ENCODE assay signal across 8 mouse cellular contexts in the genomic region with DNA sequence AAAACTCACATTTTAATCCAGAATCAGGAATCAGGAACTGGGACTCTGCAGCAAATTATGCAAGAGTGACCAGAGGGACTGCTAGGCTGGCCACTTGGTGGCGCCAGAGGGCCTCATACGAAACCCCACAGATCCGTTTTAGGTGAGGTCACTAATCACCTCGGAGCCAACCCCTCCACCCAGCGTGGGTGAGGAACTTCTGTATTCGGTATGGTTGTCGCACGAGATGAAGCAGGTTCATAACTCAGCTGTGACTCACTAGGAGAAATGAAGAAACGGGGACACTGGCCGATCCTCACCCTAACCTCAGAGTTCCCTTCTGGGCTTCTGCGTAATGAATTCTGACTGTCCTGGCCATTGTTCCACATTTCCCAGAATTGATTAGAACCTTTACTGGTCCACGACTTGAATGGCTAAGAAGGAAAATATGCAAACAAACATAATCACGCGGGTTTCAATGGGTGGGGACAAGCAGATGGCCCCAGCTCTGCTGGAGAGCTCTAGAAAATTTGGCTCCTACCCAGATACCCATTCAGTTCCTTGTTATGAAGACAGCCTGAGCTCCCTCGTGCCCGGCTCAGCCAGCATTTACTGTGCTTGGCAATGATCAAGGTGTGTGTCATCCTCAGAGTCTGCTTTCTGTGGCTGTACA.
A peak's percentile ranks its signal among the peaks of the same experiment; 100 is the strongest.
DNase-seq lines count a peak whose midpoint lies in the region; ATAC-seq and TF ChIP-seq lines count a peak whose summit lies in the region.

No protein-coding gene starts in this region.

- H3K4me2 ChIP-seq in neural tube, embryonic 13.5 days: peak overlapping the region; percentile 29

- 30% methylated on average over 16 of the region's 16 CpGs for WGBS in liver, adult 2 months
- 27% methylated on average over 16 of the region's 16 CpGs for WGBS in neural tube, embryonic 13.5 days
- 27% methylated on average over 16 of the region's 16 CpGs for WGBS in thymus, adult 2 months

- H3K27me3 ChIP-seq in liver, adult 2 months (ENCODE audit: control insufficient read depth, insufficient read depth, low read length): no peaks in the 10 kb centered on the region
- no peaks in the 10 kb centered on the region for H3K27me3 ChIP-seq in neural tube, embryonic 13.5 days
- H3K27me3 ChIP-seq in thymus, adult 2 months (ENCODE audit: control insufficient read depth, insufficient read depth, low read length): no peaks in the 10 kb centered on the region

- H3K4me3 ChIP-seq in liver, adult 2 months (ENCODE audit: insufficient read depth, low read depth, low read length): no peak overlapping the region
- H3K4me3 ChIP-seq in neural tube, embryonic 13.5 days: no peak overlapping the region
- H3K4me3 ChIP-seq in thymus, adult 2 months (ENCODE audit: control insufficient read depth, insufficient read depth, low read length): no peak overlapping the region

- intact Hi-C loops in gastrocnemius, postnatal 36 days (cut with DNase I): loop anchor here (2.0 kb wide), 1 partner anchor 359 kb away; no protein-coding TSS in a partner anchor

- TF ChIP-seq POLR2A in liver, adult 2 months (IDR thresholded peaks at IDR 0.05; ENCODE audit: extremely low read depth, insufficient read depth, low read length): no peak
- no peak for TF ChIP-seq POLR2A in thymus, adult 2 months (IDR thresholded peaks at IDR 0.05; ENCODE audit: control insufficient read depth, extremely low read depth, insufficient read depth, low read length, poor library complexity)

- TF ChIP-seq CTCF in liver, adult 2 months (IDR thresholded peaks at IDR 0.05; ENCODE audit: low read depth, low read length): peak; percentile 84
- TF ChIP-seq CTCF in thymus, adult 2 months (IDR thresholded peaks at IDR 0.05; ENCODE audit: borderline replicate concordance, control insufficient read depth, extremely low read depth, insufficient read depth, low read length, poor library complexity): no peak

- no peak overlapping the region for H3K27ac ChIP-seq in liver, adult 2 months (replicated peaks; ENCODE audit: insufficient read depth, low read depth, low read length)
- H3K27ac ChIP-seq in neural tube, embryonic 13.5 days (replicated peaks): no peak overlapping the region
- H3K27ac ChIP-seq in thymus, adult 2 months (ENCODE audit: control insufficient read depth, insufficient read depth, low read length): no peak overlapping the region

- H3K9me3 ChIP-seq in neural tube, embryonic 13.5 days: peaks cover 12% of the 10 kb centered on the region; the same call in 1 of the 2 replicates

- ATAC-seq in neural tube, embryonic 13.5 days (ENCODE audit: low read depth): peak; percentile 65; the same call in 1 of the 2 replicates

- H3K36me3 ChIP-seq in liver, adult 2 months (ENCODE audit: control insufficient read depth, insufficient read depth, low read length): no peaks in the 10 kb centered on the region
- no peaks in the 10 kb centered on the region for H3K36me3 ChIP-seq in neural tube, embryonic 13.5 days
- H3K36me3 ChIP-seq in thymus, adult 2 months (ENCODE audit: control insufficient read depth, insufficient read depth, low read length): no peaks in the 10 kb centered on the region

- no peaks in the 10 kb centered on the region for H3K79me2 ChIP-seq in liver, adult 2 months (ENCODE audit: control insufficient read depth, insufficient read depth, low read length)

- H3K4me1 ChIP-seq in liver, adult 2 months (ENCODE audit: control insufficient read depth, insufficient read depth, low read length): no peaks in the 10 kb centered on the region
- H3K4me1 ChIP-seq in neural tube, embryonic 13.5 days (replicated peaks): no peaks in the 10 kb centered on the region
- H3K4me1 ChIP-seq in thymus, adult 2 months (replicated peaks; ENCODE audit: control insufficient read depth, insufficient read depth, low read length): no peaks in the 10 kb centered on the region

- peak; percentile 42 for DNase-seq in ovary, adult 18-20 months (ENCODE audit: low spot score)
- no peak for DNase-seq in ovary, postnatal 10 days (ENCODE audit: low spot score)
- peak; percentile 86 for DNase-seq in embryo, embryonic 11 days
- peak; percentile 79 to 88 for DNase-seq in gastrocnemius, postnatal 36 days
- peak; percentile 11 to 52 for DNase-seq in kidney, adult 8-10 months
- DNase-seq in liver, adult 2 months (ENCODE audit: extremely low read depth, low read depth, low spot score): peak; percentile 34
- DNase-seq in thymus, adult 2 months: peak; percentile 45

- no peak overlapping the region for H3K9ac ChIP-seq in liver, adult 2 months (ENCODE audit: low read depth, low read length)
- H3K9ac ChIP-seq in neural tube, embryonic 13.5 days: no peak overlapping the region
